Mouse (Mus musculus): ENCODE results near the gene Vmn1r137. TPM values are rescaled to one million over a fixed set of nuclear protein-coding genes. Genes with fewer than 3 reads are reported as not detected.

The Vmn1r137 gene
- polyA plus RNA-seq (2012; ENCODE audit: low replicate concordance) = not detected in 2 replicates

DNA sequence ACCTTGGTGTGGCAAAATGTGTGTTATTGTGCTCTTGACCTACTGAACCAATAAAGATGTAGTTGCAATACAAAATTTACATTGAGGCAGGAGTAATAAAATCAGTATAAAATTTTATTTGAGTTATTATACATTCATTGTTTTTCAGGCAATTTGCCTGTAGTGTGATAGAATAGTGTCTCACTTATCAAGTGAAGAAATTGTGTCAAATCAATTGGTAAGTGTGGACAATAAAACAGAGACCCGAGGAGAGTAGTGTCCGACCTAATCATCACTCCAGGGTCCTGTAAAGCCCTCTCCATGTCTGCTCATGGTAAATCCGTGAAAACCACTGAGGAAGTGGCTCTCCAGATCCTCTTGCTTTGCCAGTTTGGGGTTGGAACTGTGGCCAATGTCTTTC lies at the start of gene Vmn1r137:
Vmn1r137 (plus strand) TSS at position 301 of the 400 bp plus-strand sequence.

DNA sequence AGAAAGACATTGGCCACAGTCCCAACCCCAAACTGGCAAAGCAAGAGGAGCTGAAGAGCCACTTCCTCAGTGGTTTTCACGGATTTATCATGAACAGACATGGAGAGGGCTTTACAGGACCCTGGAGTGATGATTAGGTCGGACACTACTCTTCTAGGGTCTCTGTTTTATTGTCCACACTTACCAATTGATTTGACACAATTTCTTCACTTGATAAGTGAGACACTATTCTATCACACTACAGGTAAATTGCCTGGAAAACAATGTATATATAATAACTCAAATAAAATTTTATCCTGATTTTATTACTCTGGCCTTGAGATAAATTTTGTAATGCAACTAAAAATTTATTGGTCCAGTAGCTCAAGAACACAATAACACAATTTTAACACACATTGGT lies 34.4 kb downstream of the Vmn1r137 start, which contains the start of gene Vmn1r138:
Vmn1r138 (minus strand) TSS at position 101 of the 400 bp plus-strand sequence.

Other genes with a start within 250 kb of the Vmn1r137 start
- not detected in 2 replicates for gene Gm4175, start 233.1 kb upstream of the Vmn1r137 start, polyA plus RNA-seq (2012; ENCODE audit: low replicate concordance)
- gene Gm4177, start 197.9 kb upstream of the Vmn1r137 start, polyA plus RNA-seq (2012; ENCODE audit: low replicate concordance) = not detected in 2 replicates
- gene Vmn1r135, start 162.2 kb upstream of the Vmn1r137 start, polyA plus RNA-seq (2012; ENCODE audit: low replicate concordance) = not detected in 2 replicates
- not detected in 2 replicates for gene Gm5725, start 150.3 kb upstream of the Vmn1r137 start, polyA plus RNA-seq (2012; ENCODE audit: low replicate concordance)
- gene Gm5891, start 73.3 kb upstream of the Vmn1r137 start, polyA plus RNA-seq (2012; ENCODE audit: low replicate concordance) = not detected in 2 replicates
- not detected in 2 replicates for gene Vmn1r138, start 34.3 kb downstream of the Vmn1r137 start, polyA plus RNA-seq (2012; ENCODE audit: low replicate concordance)
- not detected in 2 replicates for gene Gm6176, start 61.7 kb downstream of the Vmn1r137 start, polyA plus RNA-seq (2012; ENCODE audit: low replicate concordance)
- gene Vmn1r139, start 74.5 kb downstream of the Vmn1r137 start, polyA plus RNA-seq (2012; ENCODE audit: low replicate concordance) = not detected in 2 replicates
- not detected in 2 replicates for gene Gm16451, start 123.7 kb downstream of the Vmn1r137 start, polyA plus RNA-seq (2012; ENCODE audit: low replicate concordance)
- not detected in 2 replicates for gene Gm10666, start 140.2 kb downstream of the Vmn1r137 start, polyA plus RNA-seq (2012; ENCODE audit: low replicate concordance)
- gene Vmn1r142, start 169.4 kb downstream of the Vmn1r137 start, polyA plus RNA-seq (2012; ENCODE audit: low replicate concordance) = not detected in 2 replicates
- gene Vmn1r143, start 194.8 kb downstream of the Vmn1r137 start, polyA plus RNA-seq (2012; ENCODE audit: low replicate concordance) = not detected in 2 replicates
- gene Gm8653, start 206.7 kb downstream of the Vmn1r137 start, polyA plus RNA-seq (2012; ENCODE audit: low replicate concordance) = not detected in 2 replicates
- gene Gm8453, start 234.9 kb downstream of the Vmn1r137 start, polyA plus RNA-seq (2012; ENCODE audit: low replicate concordance) = not detected in 2 replicates

Data from hematopoietic multipotent progenitor cell, adult 10-12 weeks (in vitro differentiated cells).